Mouse (Mus musculus) stomach, embryonic 14.5 days (tissue): ENCODE results near the gene Slc35d2. TPM values are rescaled to one million over a fixed set of nuclear protein-coding genes. Genes with fewer than 3 reads are reported as not detected.

Experiments used
- ATAC-seq: fragments of 200-750 bp; cut with Nextera tagmentation; 2 replicates; pipeline ENCODE4 v1.8.0; 2017; ENCODE audit warnings: low read depth, moderate TSS enrichment; ENCODE audit not compliant: insufficient number of reproducible peaks, insufficient read depth, low FRiP score
- H3K27ac ChIP-seq: fragments of 300-500 bp; sonication (generic); 2 replicates; pipeline ENCODE4 v1.5.1; 2014; ENCODE audit warnings: mild to moderate bottlenecking, low read length, moderate library complexity, mixed read lengths
- H3K27me3 ChIP-seq: fragments of 300-500 bp; sonication (generic); 2 replicates; pipeline ENCODE4 v1.6.1; 2014; ENCODE audit warnings: low read length, control low read depth, mixed read lengths; ENCODE audit not compliant: control insufficient read depth, insufficient read depth
- H3K36me3 ChIP-seq: fragments of 300-500 bp; sonication (generic); 2 replicates; pipeline ENCODE4 v1.6.1; 2014; ENCODE audit warnings: mild to moderate bottlenecking, control low read depth, low read length, moderate library complexity, mixed read lengths; ENCODE audit not compliant: control insufficient read depth, insufficient read depth
- H3K4me1 ChIP-seq: fragments of 300-500 bp; sonication (generic); 2 replicates; pipeline ENCODE4 v1.6.1; 2014; ENCODE audit warnings: low read length, control low read depth, mixed read lengths; ENCODE audit not compliant: control insufficient read depth, insufficient read depth
- H3K4me2 ChIP-seq: fragments of 300-500 bp; sonication (generic); replicated peaks from 2 replicates; pipeline ENCODE4 v1.6.1; 2014; ENCODE audit warnings: low read depth, low read length, control low read depth
- H3K4me3 ChIP-seq: fragments of 300-500 bp; sonication (generic); 2 replicates; pipeline ENCODE4 v1.5.1; 2014; ENCODE audit warnings: low read depth, low read length, control low read depth
- H3K9ac ChIP-seq: fragments of 300-500 bp; sonication (generic); replicated peaks from 2 replicates; pipeline ENCODE4 v1.6.1; 2014; ENCODE audit warnings: low read depth, mild to moderate bottlenecking, control low read depth, low read length, moderate library complexity, mixed read lengths
- H3K9me3 ChIP-seq: fragments of 300-500 bp; sonication (generic); 2 replicates; pipeline ENCODE4 v1.6.1; 2016; ENCODE audit warnings: low read depth, low read length, control low read depth; ENCODE audit not compliant: control insufficient read depth
- WGBS: fragments of 180-500 bp; shearing (Covaris S2); extraction: QIAGEN DNeasy Blood & Tissue Kit; methylation state at CpG from one replicate; pipeline ENCODE4 v1.1.7; 2014; 5-methylcytosine and 5-hydroxymethylcytosine counted together
- polyA plus RNA-seq: library from polyadenylated mRNA; unstranded; fragments of >200 nt; fragmentation: Nextera tagmentation; extraction: Ambion mirVana; gene quantifications from 2 replicates; pipeline ENCODE4 v1.2.1, GENCODE M21; 2014

Gene Slc35d2
- polyA plus RNA-seq, 1 experiment from 2014 or later, result 5.1 TPM

GRCm38 (mm10) chr13:64088057-64088456 is 41.1 kb downstream of the Slc35d2 start:
- Histone ChIP-seq H3K4me2 (no peak overlapping the region), H3K27me3 (no peaks in the 10 kb centered on the region), H3K4me3 (no peak overlapping the region), H3K27ac (no peak overlapping the region), H3K9ac (no peak overlapping the region), H3K36me3 (no peaks in the 10 kb centered on the region), H3K4me1 (0 out of 2 replicates have a peak, but pooled peaks cover under 1% of the 10 kb centered on the region), H3K9me3 (no peaks in the 10 kb centered on the region)
- WGBS, result 76% methylated on average over 7 of the region's 7 CpGs
- no peak for ATAC-seq

GRCm38 (mm10) chr13:64086036-64086435 is 43.1 kb downstream of the Slc35d2 start:
- H3K9ac ChIP-seq, result no peak overlapping the region
- ATAC-seq, result no peak
- 86% methylated on average over 5 of the region's 5 CpGs for WGBS

GRCm38 (mm10) chr13:64083331-64083730 is 45.8 kb downstream of the Slc35d2 start:
- WGBS, result 73% methylated on average over 3 of the region's 3 CpGs
- Histone ChIP-seq H3K9me3 (no peaks in the 10 kb centered on the region), H3K4me1 (no peaks in the 10 kb centered on the region)

More at GRCm38 (mm10) chr13:64086036-64086435, 43.1 kb downstream of the Slc35d2 start:
- no peak overlapping the region for H3K4me2 ChIP-seq
- H3K27me3 ChIP-seq, result no peaks in the 10 kb centered on the region
- H3K36me3 ChIP-seq, result no peaks in the 10 kb centered on the region
- H3K9me3 ChIP-seq, result no peaks in the 10 kb centered on the region
- no peak overlapping the region for H3K27ac ChIP-seq
- no peak overlapping the region for H3K4me3 ChIP-seq
- no peaks in the 10 kb centered on the region for H3K4me1 ChIP-seq

GRCm38 (mm10) chr13:64081012-64081919 is 47.9 kb downstream of the Slc35d2 start:
- Histone ChIP-seq H3K4me2 (no peak overlapping the region), H3K9me3 (no peaks in the 10 kb centered on the region), H3K4me3 (no peak overlapping the region), H3K4me1 (no peaks in the 10 kb centered on the region), H3K27me3 (no peaks in the 10 kb centered on the region), H3K27ac (no peak overlapping the region), H3K9ac (no peak overlapping the region), H3K36me3 (no peaks in the 10 kb centered on the region)
- WGBS, result 41% methylated on average over 16 of the region's 16 CpGs
- no peak for ATAC-seq

More at GRCm38 (mm10) chr13:64083331-64083730, 45.8 kb downstream of the Slc35d2 start:
- no peak overlapping the region for H3K27ac ChIP-seq
- no peak overlapping the region for H3K9ac ChIP-seq
- H3K4me2 ChIP-seq, result no peak overlapping the region
- H3K27me3 ChIP-seq, result no peaks in the 10 kb centered on the region
- no peak for ATAC-seq
- H3K4me3 ChIP-seq, result no peak overlapping the region
- no peaks in the 10 kb centered on the region for H3K36me3 ChIP-seq

- Histone ChIP-seq H3K36me3 (no peaks in the 10 kb centered on the region), H3K9me3 (no peaks in the 10 kb centered on the region), H3K9ac (no peak overlapping the region), H3K27me3 (no peaks in the 10 kb centered on the region), H3K4me3 (no peak overlapping the region), H3K4me1 (no peaks in the 10 kb centered on the region), H3K4me2 (no peak overlapping the region), H3K27ac (no peak overlapping the region)
- no peak for ATAC-seq
- 80% methylated on average over 5 of the region's 5 CpGs for WGBS
Observed at GRCm38 (mm10) chr13:64077591-64077990, 51.6 kb downstream of the Slc35d2 start.

DNA sequence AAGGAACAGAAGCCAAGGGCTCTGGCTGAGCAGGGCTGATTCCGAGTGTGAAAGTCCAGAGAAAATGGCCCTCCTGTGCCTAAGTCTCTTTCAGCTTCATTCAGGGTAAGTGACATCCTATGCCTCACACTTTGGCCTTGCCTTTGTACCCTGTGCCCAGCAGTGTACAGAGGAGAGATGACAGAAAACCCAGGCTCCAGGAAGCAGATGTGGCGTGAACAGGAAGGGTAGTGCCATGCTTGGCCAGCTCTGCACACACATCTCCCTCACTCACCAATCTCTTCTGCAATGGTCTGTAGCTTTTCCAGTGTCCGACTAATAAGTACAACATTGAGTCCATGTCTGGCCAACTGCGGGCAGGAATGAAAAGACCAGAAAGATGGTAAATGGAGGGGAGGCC is 53.1 kb downstream of the Slc35d2 start:
- no peaks in the 10 kb centered on the region for H3K9me3 ChIP-seq
- WGBS, result 89% methylated on average over 4 of the region's 4 CpGs
- no peaks in the 10 kb centered on the region for H3K36me3 ChIP-seq
- H3K9ac ChIP-seq, result no peak overlapping the region
- H3K27ac ChIP-seq, result no peak overlapping the region
- H3K4me1 ChIP-seq, result no peaks in the 10 kb centered on the region
- H3K4me3 ChIP-seq, result no peak overlapping the region
- no peak for ATAC-seq
- H3K4me2 ChIP-seq, result no peak overlapping the region
- no peaks in the 10 kb centered on the region for H3K27me3 ChIP-seq

DNA sequence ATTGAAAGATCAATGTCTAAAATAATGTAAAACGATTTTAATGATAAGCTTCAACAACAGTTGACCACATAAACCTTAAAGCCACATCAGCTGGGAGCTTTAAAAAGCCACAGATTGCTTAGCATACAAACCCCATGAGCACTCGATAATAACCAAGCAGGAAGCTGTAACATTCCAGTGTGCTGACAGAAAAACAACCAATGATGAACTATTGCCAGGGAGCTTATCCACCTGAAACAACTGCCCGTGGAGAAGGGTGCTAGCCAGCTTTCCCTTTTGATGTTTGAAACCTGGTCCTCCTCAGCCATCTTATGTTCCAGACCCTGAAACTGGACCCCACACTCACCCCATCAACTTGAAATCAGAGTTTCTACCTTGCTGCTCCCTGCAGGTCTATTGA is 62.5 kb downstream of the Slc35d2 start:
- Histone ChIP-seq H3K27me3 (no peaks in the 10 kb centered on the region), H3K4me3 (no peak overlapping the region), H3K9me3 (no peaks in the 10 kb centered on the region), H3K4me2 (no peak overlapping the region), H3K27ac (no peak overlapping the region), H3K36me3 (no peaks in the 10 kb centered on the region), H3K9ac (no peak overlapping the region), H3K4me1 (no peaks in the 10 kb centered on the region)
- ATAC-seq, result no peak
- WGBS, result 27% methylated on average over 3 of the region's 3 CpGs

GRCm38 (mm10) chr13:64064276-64064675 is 64.9 kb downstream of the Slc35d2 start:
- H3K4me2 ChIP-seq, result no peak overlapping the region
- no peak for ATAC-seq
- H3K4me3 ChIP-seq, result no peak overlapping the region
- no peak overlapping the region for H3K9ac ChIP-seq
- no peaks in the 10 kb centered on the region for H3K9me3 ChIP-seq
- no peak overlapping the region for H3K27ac ChIP-seq
- no peaks in the 10 kb centered on the region for H3K36me3 ChIP-seq
- no peaks in the 10 kb centered on the region for H3K27me3 ChIP-seq
- H3K4me1 ChIP-seq, result no peaks in the 10 kb centered on the region
